Mouse (Mus musculus) adrenal gland, postnatal 25 days (tissue): ENCODE measurements around the gene Slc31a1. TPM values are rescaled to one million over a fixed set of nuclear protein-coding genes. Genes with fewer than 3 reads are reported as not detected.

ENCODE experiments used
- DNase-seq: peaks from one replicate; pipeline ENCODE4 v3.0.0; 2021; ENCODE audit warnings: mixed read lengths
- total RNA-seq: library from RNA; stranded (reverse); gene quantifications from 2 replicates; pipeline ENCODE4 v1.2.3, GENCODE M21; 2021

Slc31a1 gene
- total RNA-seq, 1 experiment from 2014 or later, result 50.7 TPM

DNA sequence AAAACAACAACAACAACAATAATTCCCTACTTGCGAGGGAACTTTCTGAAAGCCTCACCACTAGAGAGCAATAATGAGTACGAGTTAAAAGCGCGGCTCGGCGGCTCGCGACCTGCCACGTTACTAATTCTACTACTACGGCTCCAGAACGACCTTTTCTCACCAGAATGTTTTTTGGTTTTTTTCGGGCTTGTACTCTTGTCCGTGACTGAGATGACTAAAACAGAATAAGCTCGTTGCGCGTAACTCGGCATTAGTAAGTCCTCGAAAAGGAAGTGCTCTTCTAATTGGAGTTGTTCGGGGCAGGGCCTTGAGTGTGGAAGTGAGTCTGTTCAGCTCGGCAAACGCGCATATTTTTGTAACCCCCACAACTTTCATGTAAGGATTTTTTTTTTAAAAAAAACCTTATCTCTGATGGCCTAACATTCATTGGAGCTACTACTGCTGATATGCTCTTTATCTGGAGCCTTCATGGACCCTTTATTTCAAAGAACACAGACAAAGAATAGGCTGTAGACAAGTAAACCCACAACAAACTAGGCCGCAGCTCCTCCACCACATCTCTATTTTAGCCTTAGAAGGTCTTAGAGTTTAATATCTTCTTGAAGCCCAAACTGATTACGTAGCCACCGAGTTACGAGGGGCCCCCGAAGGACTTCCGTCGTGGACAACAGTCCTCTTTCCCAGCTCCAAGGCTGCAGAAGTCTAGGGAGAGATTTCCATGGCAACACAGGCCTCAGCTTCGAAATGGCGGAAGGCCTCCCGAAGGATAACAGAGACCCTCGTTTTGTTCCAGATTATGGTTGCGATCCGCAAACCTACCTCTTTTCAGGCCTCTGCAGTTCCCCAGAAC, 47.4 kb downstream of the Slc31a1 start:
- peak; percentile 53 for DNase-seq

DNA sequence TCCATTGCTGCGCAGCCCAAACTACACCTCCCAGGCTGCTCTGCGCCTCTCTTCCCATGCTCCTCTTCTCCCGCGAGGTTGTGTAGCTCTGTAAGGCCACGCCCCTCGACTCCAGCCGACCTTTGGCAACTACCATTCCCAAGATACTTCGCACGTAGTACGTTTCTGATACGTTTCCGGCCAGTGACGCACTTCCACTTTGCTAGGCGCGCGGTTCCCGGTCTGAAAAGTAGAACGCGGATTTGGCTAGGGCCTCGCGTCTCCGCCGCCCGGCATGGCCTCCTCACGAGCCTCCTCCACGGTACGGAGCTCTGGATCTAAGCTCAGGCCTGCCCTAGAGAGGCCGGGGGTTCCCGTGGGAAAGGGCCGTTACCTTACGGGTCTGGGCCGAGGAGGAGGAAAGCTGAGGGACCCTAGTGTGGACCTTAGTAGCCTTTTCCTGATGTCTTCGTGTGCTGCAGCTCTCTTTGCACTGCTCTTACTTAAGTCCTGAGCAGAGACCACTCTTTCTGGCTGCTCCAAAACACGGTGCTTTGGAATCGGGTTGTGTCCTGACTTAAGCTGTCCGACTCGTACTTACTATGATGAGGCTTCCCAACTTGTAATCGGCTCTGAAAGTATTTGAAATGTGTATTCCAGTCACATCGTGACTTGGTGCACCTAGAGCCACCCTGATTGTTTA, 48.2 kb downstream of the Slc31a1 start, which contains the start of the genes Cdc26 and Prpf4:
TSS of gene Cdc26 (minus strand) at position 42 of the 682 bp plus-strand sequence.
TSS of gene Prpf4 (plus strand) at position 197 of the 682 bp plus-strand sequence.
- peak; percentile 94 for DNase-seq

DNA sequence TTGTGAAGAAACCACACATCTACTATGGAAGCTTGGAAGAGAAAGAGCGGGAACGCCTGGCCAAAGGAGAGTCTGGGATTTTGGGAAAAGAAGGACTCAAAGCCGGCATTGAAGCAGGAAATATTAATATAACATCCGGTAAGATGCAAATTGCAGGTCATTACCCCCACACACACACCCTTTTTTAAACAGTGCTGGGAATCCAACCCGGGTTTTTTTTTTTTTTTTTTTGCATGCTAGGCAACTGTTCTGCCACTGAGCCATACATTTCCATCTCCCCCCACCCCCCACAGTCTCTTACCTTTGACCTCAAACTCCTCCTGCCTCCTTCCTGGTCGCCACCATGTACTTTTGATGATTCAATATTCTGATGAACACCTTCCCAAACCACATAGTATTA, 49.1 kb downstream of the Slc31a1 start:
- DNase-seq, result no peak

DNA sequence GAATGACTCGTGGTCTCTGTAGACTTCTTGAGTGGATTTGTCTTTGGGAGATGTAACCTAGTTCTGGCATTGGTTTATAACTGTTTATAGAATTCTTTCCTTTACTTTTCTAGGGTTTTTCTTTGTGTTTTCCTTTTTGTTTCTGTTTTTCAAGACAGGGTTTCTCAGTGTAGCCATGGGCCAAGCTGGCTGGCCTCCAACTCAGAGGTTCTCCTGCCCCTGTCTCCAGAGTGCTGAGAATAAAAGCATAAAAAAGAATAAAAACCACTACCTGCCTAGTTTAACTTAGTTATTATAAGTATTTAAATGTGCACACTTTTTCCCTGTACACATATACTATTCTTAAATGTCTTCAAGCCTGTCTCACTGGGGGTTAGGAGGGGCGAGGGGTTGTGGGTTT, 49.8 kb downstream of the Slc31a1 start:
- DNase-seq, result no peak

DNA sequence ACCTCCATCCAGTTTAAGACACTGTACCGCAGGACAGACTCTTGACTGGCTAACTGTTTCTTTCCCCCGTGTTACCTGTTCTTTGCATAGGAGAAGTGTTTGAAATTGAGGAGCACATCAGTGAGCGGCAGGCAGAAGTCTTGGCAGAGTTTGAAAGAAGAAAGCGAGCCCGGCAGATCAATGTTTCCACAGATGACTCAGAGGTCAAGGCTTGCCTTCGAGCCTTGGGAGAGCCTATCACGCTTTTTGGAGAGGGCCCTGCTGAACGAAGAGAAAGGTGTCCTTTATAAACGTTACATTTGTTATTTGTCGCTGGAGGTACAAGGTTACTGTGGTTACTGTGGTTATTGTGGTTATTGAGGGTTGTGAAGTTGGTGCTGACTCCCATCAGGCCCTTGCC, 51.1 kb downstream of the Slc31a1 start:
- DNase-seq, result peak; percentile 47

GRCm38 (mm10) chr4:62418448-62418847, 57.9 kb downstream of the Slc31a1 start:
- no peak for DNase-seq

DNA sequence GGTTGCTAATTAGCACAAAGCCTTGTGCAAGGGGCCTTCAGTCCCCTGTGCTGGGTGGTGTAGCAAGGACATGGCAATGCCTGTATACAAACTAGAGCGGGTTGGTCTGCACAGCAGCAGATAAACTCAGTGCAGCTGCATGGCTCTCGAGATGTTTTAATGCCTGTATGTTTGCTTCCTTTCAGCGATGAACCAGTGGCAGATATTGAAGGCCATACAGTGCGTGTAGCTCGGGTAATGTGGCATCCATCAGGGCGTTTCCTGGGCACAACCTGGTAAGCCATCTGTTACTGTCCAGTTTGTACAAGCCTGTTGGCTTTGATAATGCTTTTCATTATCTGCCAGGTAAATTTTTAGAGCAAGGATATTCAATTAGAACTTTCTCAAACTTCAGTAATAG, 58.6 kb downstream of the Slc31a1 start:
- DNase-seq, result no peak

GRCm38 (mm10) chr4:62425891-62426290, 65.4 kb downstream of the Slc31a1 start:
- DNase-seq, result no peak

- no peak for DNase-seq
Measured at GRCm38 (mm10) chr4:62427978-62428758, 67.6 kb downstream of the Slc31a1 start.

GRCm38 (mm10) chr4:62429616-62430015, 69.1 kb downstream of the Slc31a1 start:
- no peak for DNase-seq

DNA sequence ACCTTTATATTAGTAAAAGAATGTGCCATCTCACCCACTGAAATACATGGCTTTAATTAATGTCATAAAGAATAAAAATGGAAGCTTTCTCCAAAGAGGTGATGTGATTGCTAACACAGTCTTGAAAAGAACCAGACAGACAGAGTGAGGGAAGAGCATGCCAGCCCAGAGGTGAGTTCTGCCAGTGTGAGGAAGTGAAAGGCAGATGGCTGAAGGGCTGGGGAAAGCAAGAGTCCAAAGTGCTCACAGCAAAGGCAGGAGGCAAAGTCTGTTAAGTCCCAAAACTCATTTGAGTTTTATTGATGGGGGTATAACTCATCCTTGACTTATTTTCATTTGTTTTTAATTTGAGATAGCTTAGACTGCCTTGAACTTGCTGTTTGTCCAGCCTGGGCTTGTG, 70.2 kb downstream of the Slc31a1 start:
- no peak for DNase-seq

GRCm38 (mm10) chr4:62431522-62431921, 71.0 kb downstream of the Slc31a1 start:
- DNase-seq, result no peak

DNA sequence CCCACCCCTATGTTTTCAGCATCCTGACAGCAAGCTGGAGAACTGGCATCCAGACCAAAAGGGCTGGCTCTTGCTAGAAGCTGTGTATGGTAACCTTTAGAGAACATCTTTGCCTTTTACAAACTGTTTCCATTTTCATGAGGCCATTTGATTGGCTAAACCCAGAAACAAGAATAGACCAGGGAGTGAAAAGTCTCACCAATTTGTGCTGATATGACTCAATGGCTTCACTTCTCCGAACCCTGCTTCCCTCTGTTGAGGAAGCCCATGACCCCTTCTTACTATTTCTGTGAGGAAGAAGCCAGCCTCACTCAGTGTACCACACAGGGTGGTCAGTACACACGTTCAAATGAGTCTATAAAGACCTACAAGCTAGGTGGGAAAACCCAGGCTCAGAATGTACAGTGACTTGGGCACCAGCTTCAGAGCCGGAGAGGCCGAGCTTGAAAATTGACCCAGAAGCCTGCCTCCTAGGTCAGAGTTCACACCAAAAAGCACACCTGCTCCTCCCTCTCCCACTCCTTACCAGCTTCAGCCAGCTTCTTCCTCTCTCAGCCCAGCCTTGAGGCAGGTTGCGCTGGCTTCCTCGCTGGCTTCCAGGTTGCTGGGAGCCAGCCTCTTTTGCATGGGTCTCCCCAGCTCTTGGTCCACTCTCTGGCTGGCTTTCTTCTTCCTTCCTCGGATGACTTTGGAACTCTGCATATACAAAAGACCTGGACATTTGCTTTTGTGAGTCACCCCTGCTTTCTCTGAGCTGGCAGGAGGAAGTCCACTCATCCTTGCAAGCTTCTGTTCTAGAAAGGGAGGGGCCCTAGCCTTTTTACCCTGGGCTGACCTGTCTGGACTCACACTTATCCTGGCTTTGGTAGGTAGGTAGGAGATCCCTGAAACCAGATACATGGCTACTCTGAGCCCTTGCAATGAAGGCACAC, 73.7 kb downstream of the Slc31a1 start:
- no peak for DNase-seq

GRCm38 (mm10) chr4:62435081-62435480, 74.6 kb downstream of the Slc31a1 start, which contains the start of gene Rnf183:
Gene Rnf183, minus strand, starts transcription at chr4:62435252.
- no peak for DNase-seq

DNA sequence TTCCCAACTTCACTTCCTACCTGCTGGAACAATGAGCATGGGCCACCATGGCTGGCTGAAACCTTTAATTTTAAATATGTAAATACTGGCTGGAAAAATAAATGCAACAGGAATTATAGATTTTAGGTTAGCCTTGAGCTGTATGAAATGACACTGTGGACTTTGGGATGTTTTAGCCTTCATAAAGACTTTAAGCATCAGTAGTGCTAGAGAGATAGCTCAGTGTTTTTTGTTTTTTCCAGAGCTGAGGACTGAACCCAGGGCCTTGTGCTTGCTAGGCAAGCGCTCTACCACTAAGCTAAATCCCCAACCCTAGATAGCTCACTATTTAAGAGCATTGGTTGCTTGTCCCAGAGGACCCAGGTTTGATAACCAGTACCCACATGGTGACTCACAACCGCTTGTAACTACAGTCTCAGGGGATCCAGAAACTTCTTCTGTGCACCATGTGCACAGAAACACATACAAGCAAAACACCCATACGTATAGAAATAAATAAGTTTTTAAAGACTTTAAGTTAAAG, 76.8 kb downstream of the Slc31a1 start:
- DNase-seq, result no peak

DNA sequence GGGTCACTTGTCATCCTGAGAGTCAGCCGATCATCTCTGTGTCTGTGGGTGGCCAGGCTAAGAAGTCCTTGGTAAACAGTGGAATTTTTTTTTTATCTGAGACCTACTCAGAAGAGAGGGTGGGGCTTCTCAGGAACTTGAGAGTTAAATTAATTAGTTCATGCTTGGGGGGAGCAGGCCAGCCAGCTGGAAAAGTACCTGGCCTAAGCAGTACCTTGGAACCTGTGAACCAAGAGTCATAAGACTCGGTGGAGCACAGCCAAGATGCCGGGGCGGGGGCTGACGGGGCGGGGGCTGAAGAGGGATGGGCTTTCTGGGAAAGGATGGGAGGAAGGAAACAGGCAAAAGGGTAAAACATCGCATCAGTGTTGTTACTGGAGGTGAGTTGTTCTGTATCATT, 77.3 kb downstream of the Slc31a1 start:
- DNase-seq, result no peak

GRCm38 (mm10) chr4:62439793-62440192, 79.3 kb downstream of the Slc31a1 start:
- no peak for DNase-seq

DNA sequence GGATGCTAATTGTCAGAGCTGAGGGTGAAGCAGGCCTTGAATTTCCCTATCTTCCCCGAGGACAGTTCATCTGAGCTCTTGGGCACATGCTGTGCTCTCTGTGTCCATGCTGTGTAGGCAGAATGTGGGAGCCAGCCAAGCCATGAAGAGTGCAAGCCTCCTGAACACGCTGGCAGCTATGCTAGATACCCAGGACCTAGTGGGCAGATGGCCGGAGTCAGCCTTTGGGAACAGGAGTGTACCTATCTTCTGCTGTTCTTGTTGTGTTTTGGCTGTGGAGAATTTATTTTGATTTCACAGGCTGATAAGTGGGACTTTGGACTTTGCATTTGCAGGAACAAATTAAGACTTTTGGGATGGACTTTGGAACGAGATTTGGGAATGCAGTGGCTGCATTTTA, 80.0 kb downstream of the Slc31a1 start:
- DNase-seq, result no peak

GRCm38 (mm10) chr4:62440986-62441385, 80.5 kb downstream of the Slc31a1 start:
- DNase-seq, result no peak
